Mouse (Mus musculus) liver, adult 2 months (tissue): ENCODE data around the gene Patl2. TPM values are rescaled to one million over a fixed set of nuclear protein-coding genes. Genes with fewer than 3 reads are reported as not detected.
"Not testable (repeated sequence)": the region's sequence is repeated elsewhere in the genome, so short reads cannot be mapped to it uniquely, and the experiment has no call there.

Source experiments
- DNase-seq: peaks from one replicate; pipeline ENCODE4 v3.0.0-alpha.2; 2011; ENCODE audit warnings: low read depth, low spot score; ENCODE audit errors: extremely low read depth
- H3K27ac ChIP-seq: fragments of 200-500 bp; replicated peaks from 2 replicates; pipeline ENCODE4 v1.5.1; 2012; ENCODE audit warnings: low read depth, mild to moderate bottlenecking, control low read depth, inconsistent platforms, low read length; ENCODE audit not compliant: insufficient read depth
- H3K27me3 ChIP-seq: fragments of 200-500 bp; 2 replicates; pipeline ENCODE4 v1.6.1; 2012; ENCODE audit warnings: mild to moderate bottlenecking, moderate library complexity, low read length, inconsistent platforms; ENCODE audit not compliant: control insufficient read depth, insufficient read depth
- H3K36me3 ChIP-seq: fragments of 200-500 bp; 2 replicates; pipeline ENCODE4 v1.6.1; 2012; ENCODE audit warnings: low read length, inconsistent platforms; ENCODE audit not compliant: control insufficient read depth, insufficient read depth
- H3K4me1 ChIP-seq: fragments of 200-500 bp; 2 replicates; pipeline ENCODE4 v1.6.1; 2011; ENCODE audit warnings: low read length; ENCODE audit not compliant: control insufficient read depth, insufficient read depth
- H3K4me3 ChIP-seq: fragments of 200-500 bp; 2 replicates; pipeline ENCODE4 v1.5.1; 2011; ENCODE audit warnings: low read depth, mild to moderate bottlenecking, control low read depth, low read length, moderate library complexity; ENCODE audit not compliant: insufficient read depth
- H3K79me2 ChIP-seq: fragments of 200-500 bp; 2 replicates; pipeline ENCODE4 v1.6.1; 2012; ENCODE audit warnings: inconsistent platforms, mild to moderate bottlenecking, low read length, moderate library complexity; ENCODE audit not compliant: control insufficient read depth, insufficient read depth
- H3K9ac ChIP-seq: fragments of 200-500 bp; 2 replicates; pipeline ENCODE4 v1.6.1; 2012; ENCODE audit warnings: low read depth, mild to moderate bottlenecking, control low read depth, inconsistent platforms, low read length
- CTCF ChIP-seq: fragments of 200-500 bp; IDR thresholded peaks from 2 replicates; pipeline ENCODE4 v1.5.1; 2011; ENCODE audit warnings: low read depth, low read length, control low read depth
- POLR2A ChIP-seq: fragments of 200-500 bp; IDR thresholded peaks from 2 replicates; pipeline ENCODE4 v1.6.1; 2011; ENCODE audit warnings: low read length, control low read depth; ENCODE audit not compliant: insufficient read depth; ENCODE audit errors: extremely low read depth
- WGBS: fragments of 180-500 bp; shearing (Covaris S2); methylation state at CpG from one replicate; pipeline ENCODE4 v1.1.7; 2018; 5-methylcytosine and 5-hydroxymethylcytosine counted together
- polyA plus RNA-seq: library from polyadenylated mRNA; depleted of rRNA; stranded (reverse); fragments of >200 nt; gene quantifications from 2 replicates; pipeline ENCODE4 v1.2.3, GENCODE M21; 2012
- total RNA-seq: library from RNA; depleted of rRNA; stranded (reverse); fragments of >200 nt; gene quantifications from 2 replicates; pipeline ENCODE4 v1.2.3, GENCODE M21; 2014

The Patl2 gene
- total and polyA plus RNA-seq, 2 experiments = 0.09 TPM; not detected in 1

DNA sequence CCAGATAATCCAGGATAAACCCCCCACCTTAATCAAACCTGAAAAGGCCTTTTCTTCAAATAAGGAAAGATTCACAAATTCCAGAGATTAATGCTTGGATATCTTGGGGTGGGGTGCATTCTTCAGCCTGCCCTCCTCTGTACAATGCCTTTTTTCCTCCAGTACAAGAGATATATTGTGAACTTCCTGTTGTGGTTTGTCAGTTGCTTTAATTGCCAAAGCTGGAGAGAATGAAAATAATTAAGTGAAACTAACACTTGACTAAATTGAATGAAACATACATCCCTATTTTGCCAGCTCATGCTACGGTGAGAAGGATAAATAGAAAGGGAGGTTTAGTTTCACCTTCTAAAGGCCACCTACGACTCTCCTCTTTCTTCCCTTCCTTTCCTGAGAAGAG, 32.2 kb upstream of the Patl2 start:
- Histone ChIP-seq H3K27ac (no peak overlapping the region), H3K9ac (no peak overlapping the region), H3K4me3 (no peak overlapping the region), H3K27me3 (no peaks in the 10 kb centered on the region), H3K79me2 (no peaks in the 10 kb centered on the region), H3K36me3 (no peaks in the 10 kb centered on the region), H3K4me1 (no peaks in the 10 kb centered on the region)
- DNase-seq = no peak
- TF ChIP-seq CTCF = no peak
- TF ChIP-seq POLR2A = no peak
- WGBS = 84% methylated on average over 2 of the region's 2 CpGs

DNA sequence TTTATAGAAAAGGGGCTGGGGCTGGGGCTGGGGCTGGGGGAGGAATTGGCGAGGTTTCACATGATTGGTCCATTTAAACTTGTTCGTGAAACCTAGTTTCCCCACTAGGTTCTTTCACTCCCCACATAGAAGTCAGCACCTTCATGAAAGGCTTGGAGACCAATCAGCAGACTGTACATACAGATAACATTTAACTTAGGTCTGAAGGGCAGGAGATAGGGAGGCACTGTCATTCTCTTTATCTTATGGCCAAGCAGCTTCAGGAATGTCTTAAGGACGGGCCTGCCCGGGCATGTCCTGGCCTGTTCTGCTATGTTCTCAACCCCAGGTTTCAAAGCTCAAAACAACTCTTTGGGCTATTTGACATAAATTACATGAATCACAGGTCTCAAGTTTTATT, 31.1 kb upstream of the Patl2 start:
- not testable (repeated sequence) for H3K9ac ChIP-seq, DNase-seq, H3K4me3 ChIP-seq, H3K27ac ChIP-seq, H3K27me3 ChIP-seq, H3K36me3 ChIP-seq, H3K79me2 ChIP-seq, H3K4me1 ChIP-seq
- 93% methylated on average over 4 of the region's 4 CpGs for WGBS

DNA sequence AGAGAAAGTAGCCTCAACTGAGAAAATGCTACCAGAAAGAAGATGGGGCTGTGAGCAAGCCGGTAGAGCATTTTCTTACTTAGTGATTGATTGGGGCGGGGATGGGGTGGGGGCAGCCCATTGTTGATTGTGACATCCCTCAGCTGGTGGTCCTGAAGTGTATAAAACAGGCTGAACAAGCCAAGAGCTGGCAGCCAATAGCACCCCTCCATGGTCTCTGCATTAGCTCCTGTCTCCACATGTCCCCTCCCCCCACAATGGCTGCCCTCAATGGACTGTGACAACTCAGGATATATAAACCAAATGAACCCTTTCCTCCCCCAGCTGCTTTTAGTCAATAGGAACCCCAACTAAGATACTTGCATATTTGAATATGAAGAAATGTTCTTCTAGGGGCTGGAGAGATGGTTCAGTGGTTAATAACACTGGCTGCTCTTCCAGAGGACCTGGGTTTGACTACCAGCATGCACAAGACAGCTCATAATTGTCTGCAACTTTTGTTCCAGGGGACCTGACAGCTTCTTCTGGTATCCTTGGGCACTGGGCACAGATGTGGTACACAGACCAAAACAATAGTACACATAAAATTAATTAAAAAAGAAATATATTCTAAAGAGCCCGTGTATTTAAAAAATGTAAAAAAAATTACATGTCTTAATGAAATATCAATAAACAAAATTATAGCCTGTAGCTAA, 24.7 kb upstream of the Patl2 start:
- Histone ChIP-seq H3K36me3 (no peaks in the 10 kb centered on the region), H3K9ac (no peak overlapping the region), H3K27me3 (no peaks in the 10 kb centered on the region), H3K4me1 (peaks cover 3% of the 10 kb centered on the region), H3K27ac (no peak overlapping the region), H3K79me2 (no peaks in the 10 kb centered on the region), H3K4me3 (no peak overlapping the region)
- TF ChIP-seq POLR2A = no peak
- no peak for TF ChIP-seq CTCF
- no peak for DNase-seq
- 90% methylated on average over 3 of the region's 3 CpGs for WGBS

DNA sequence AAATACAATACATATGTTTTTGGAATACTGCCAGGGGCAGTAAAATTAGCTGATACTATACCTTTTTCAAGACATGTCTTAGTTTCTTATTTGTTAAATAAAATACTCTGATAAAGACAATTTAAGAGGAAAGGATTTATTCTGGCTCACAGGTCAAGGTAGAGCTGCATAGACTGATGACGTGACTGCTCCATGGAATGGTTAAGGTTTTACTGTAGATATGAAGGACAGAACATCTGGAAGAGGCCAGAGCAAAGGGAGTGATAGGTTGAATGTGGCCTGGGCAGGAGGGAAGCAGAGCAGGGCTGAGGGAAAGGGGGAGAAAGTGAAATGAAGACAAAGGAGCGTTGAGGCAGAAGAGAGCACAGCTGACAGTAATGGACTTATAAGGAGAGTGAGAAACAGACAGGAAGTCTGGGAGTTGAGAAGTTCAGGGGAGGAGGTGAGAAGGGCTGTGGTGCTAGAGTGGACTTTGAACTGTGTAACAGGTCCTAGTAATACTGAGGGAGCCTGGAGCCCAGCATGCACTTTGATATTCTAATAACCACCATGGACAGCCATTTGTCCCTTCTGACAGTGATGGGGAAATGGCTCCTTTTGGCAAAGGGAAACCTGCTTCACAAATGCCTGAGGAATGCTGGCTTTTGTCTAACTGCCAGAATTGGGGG, 20.6 kb upstream of the Patl2 start:
- no peak overlapping the region for H3K27ac ChIP-seq
- no peaks in the 10 kb centered on the region for H3K79me2 ChIP-seq
- WGBS = 77% methylated on average over 2 of the region's 2 CpGs
- peak; percentile 24 for DNase-seq
- no peak overlapping the region for H3K9ac ChIP-seq
- H3K27me3 ChIP-seq = no peaks in the 10 kb centered on the region
- no peak for TF ChIP-seq CTCF
- no peak for TF ChIP-seq POLR2A
- H3K4me3 ChIP-seq = no peak overlapping the region
- peaks cover 6% of the 10 kb centered on the region for H3K4me1 ChIP-seq
- H3K36me3 ChIP-seq = no peaks in the 10 kb centered on the region

DNA sequence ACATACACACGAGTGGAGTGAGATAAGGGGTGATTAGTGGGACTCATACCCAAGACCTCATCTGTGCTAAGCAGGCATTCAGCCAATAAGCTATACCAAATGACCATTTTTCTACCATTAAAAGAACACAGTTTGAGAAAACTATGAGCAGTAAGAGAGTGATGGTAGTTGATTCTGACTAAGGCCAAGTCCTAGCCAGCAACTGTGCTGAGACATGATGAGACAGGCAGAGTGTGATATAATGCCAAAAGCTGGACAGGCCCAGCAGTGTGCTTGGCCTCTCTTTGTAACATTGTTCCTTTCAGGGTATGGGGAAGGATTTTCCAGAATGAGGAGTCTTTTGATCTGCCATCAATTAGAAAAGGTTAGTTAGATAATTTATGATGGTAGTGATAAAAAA, 15.5 kb upstream of the Patl2 start:
- no peaks in the 10 kb centered on the region for H3K27me3 ChIP-seq
- 86% methylated on average over 1 of the region's 1 CpGs for WGBS
- no peaks in the 10 kb centered on the region for H3K79me2 ChIP-seq
- no peak for TF ChIP-seq POLR2A
- no peak for TF ChIP-seq CTCF
- H3K36me3 ChIP-seq = no peaks in the 10 kb centered on the region
- no peak for DNase-seq
- no peak overlapping the region for H3K9ac ChIP-seq
- H3K4me3 ChIP-seq = no peak overlapping the region
- H3K4me1 ChIP-seq = peaks cover 3% of the 10 kb centered on the region
- H3K27ac ChIP-seq = no peak overlapping the region

DNA sequence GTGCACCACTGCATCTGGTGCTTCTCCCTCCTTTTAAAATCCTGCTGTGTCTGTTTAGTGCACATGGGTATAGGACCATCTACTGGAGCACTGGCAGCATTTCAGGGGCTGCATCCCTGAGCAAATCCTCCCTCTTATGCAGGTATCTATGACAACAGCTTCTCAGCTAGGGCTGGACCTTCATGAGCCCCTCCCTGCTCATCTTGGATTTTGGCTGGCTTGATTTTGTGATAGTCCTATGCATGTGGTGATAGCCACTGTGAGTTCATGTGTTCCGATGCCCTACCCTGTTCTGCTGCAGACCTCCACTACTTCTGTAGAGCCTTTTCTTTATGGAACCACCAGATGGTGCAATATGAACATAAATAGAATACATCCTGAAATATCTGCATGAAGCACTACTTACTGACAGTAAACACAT, 8.5 kb upstream of the Patl2 start:
- Histone ChIP-seq H3K36me3 (no peaks in the 10 kb centered on the region), H3K9ac (no peak overlapping the region), H3K79me2 (no peaks in the 10 kb centered on the region), H3K4me3 (no peak overlapping the region), H3K27me3 (no peaks in the 10 kb centered on the region), H3K4me1 (no peaks in the 10 kb centered on the region), H3K27ac (no peak overlapping the region)
- peak; percentile 53 for TF ChIP-seq CTCF
- TF ChIP-seq POLR2A = no peak
- 58% methylated on average over 1 of the region's 1 CpGs for WGBS
- peak; percentile 64 for DNase-seq
